Mouse (Mus musculus): ENCODE results near the gene Arf1. TPM values are rescaled to one million over a fixed set of nuclear protein-coding genes. Genes with fewer than 3 reads are reported as not detected.

The Arf1 gene
- polyA plus RNA-seq, 1 experiment from 2014 or later = 611 TPM

GRCm38 (mm10) chr11:59163255-59164236 is 64.5 kb downstream of the Arf1 start, which contains the start of gene Iba57:
TSS of gene Iba57 (minus strand) at chr11:59163739.
- H3K4me3 ChIP-seq (replicated peaks; ENCODE audit: low read length) = peak within 1 kb of the TSS; percentile 58
- H3K4me2 ChIP-seq (replicated peaks) = peak within 1 kb of the TSS; percentile 73
- H3K27ac ChIP-seq = peak within 1 kb of the TSS; percentile 99
- peaks cover 8% of the 10 kb centered on the region; the same call in 1 of the 2 replicates for H3K36me3 ChIP-seq (replicated peaks; ENCODE audit: control insufficient read depth, insufficient read depth)
- peaks cover 16% of the 10 kb centered on the region for H3K4me1 ChIP-seq (replicated peaks; ENCODE audit: control insufficient read depth, insufficient read depth, low read length)
- WGBS = 3% methylated on average over 68 of the region's 68 CpGs
- ATAC-seq (ENCODE audit: low FRiP score) (peak; percentile 98), DNase-seq (ENCODE audit: low spot score) (peak; percentile 97)
- H3K9me3 ChIP-seq (ENCODE audit: control insufficient read depth, low read length) = no peaks in the 10 kb centered on the region
- no peaks in the 10 kb centered on the region for H3K27me3 ChIP-seq (ENCODE audit: control insufficient read depth, insufficient read depth, low read length)
- peak within 1 kb of the TSS; percentile 78 for H3K9ac ChIP-seq

GRCm38 (mm10) chr11:59162443-59163254 is 65.4 kb downstream of the Arf1 start:
- H3K9me3 ChIP-seq (ENCODE audit: control insufficient read depth, low read length) = no peaks in the 10 kb centered on the region
- H3K4me1 ChIP-seq (replicated peaks; ENCODE audit: control insufficient read depth, insufficient read depth, low read length) = peaks cover 16% of the 10 kb centered on the region
- no peak; the same call in 1 of the 2 replicates for ATAC-seq (ENCODE audit: low FRiP score)
- 60% methylated on average over 9 of the region's 9 CpGs for WGBS
- H3K4me2 ChIP-seq (replicated peaks) = peak overlapping the region; percentile 73
- H3K9ac ChIP-seq = peak overlapping the region; percentile 55
- peaks cover 17% of the 10 kb centered on the region for H3K36me3 ChIP-seq (replicated peaks; ENCODE audit: control insufficient read depth, insufficient read depth)
- peak overlapping the region; percentile 99 for H3K27ac ChIP-seq
- peak; percentile 33 for DNase-seq (ENCODE audit: low spot score)
- peak overlapping the region; percentile 58 for H3K4me3 ChIP-seq (replicated peaks; ENCODE audit: low read length)
- H3K27me3 ChIP-seq (ENCODE audit: control insufficient read depth, insufficient read depth, low read length) = no peaks in the 10 kb centered on the region

Other genes starting within 250 kb of the Arf1 start
- 0.63 and 0.71 TPM in 2 replicates for gene Obscn, start 91.9 kb downstream of the Arf1 start, polyA plus RNA-seq (2014; fragmentation: Nextera tagmentation; extraction: Ambion mirVana)
- 3.4 and 3.7 TPM in 2 replicates for gene Iba57, start 64.5 kb downstream of the Arf1 start, polyA plus RNA-seq (2014; fragmentation: Nextera tagmentation; extraction: Ambion mirVana)
- gene Gjc2, start 45.1 kb downstream of the Arf1 start, polyA plus RNA-seq (2014; fragmentation: Nextera tagmentation; extraction: Ambion mirVana) = 0.12 and 0.35 TPM in 2 replicates
- gene Guk1, start 36.1 kb downstream of the Arf1 start, polyA plus RNA-seq (2014; fragmentation: Nextera tagmentation; extraction: Ambion mirVana) = 248 and 249 TPM in 2 replicates
- 88.2 and 98.7 TPM in 2 replicates for gene Mrpl55, start 25.8 kb downstream of the Arf1 start, polyA plus RNA-seq (2014; fragmentation: Nextera tagmentation; extraction: Ambion mirVana)
- 21.4 and 25.0 TPM in 2 replicates for gene 2310033P09Rik, start 19.9 kb downstream of the Arf1 start, polyA plus RNA-seq (2014; fragmentation: Nextera tagmentation; extraction: Ambion mirVana)
- 0.40 and 0.43 TPM in 2 replicates for gene Wnt3a, start 62.5 kb upstream of the Arf1 start, polyA plus RNA-seq (2014; fragmentation: Nextera tagmentation; extraction: Ambion mirVana)
- gene Wnt9a, start 78.7 kb upstream of the Arf1 start, polyA plus RNA-seq (2014; fragmentation: Nextera tagmentation; extraction: Ambion mirVana) = 2.1 TPM in 2 replicates
- not detected in 2 replicates for gene Prss38, start 147.4 kb upstream of the Arf1 start, polyA plus RNA-seq (2014; fragmentation: Nextera tagmentation; extraction: Ambion mirVana)
- 17.6 and 19.8 TPM in 2 replicates for gene Jmjd4, start 221.8 kb upstream of the Arf1 start, polyA plus RNA-seq (2014; fragmentation: Nextera tagmentation; extraction: Ambion mirVana)
- gene Snap47, start 222.9 kb upstream of the Arf1 start, polyA plus RNA-seq (2014; fragmentation: Nextera tagmentation; extraction: Ambion mirVana) = 622 and 648 TPM in 2 replicates
- 13.7 and 16.3 TPM in 2 replicates for gene Zfp867, start 244.2 kb upstream of the Arf1 start, polyA plus RNA-seq (2014; fragmentation: Nextera tagmentation; extraction: Ambion mirVana)

Measured in hindbrain, embryonic 14.5 days (tissue).